Mouse (Mus musculus) megakaryocyte, embryonic 14.5 days (primary cell): ENCODE results near the gene Nxph1. TPM values are rescaled to one million over a fixed set of nuclear protein-coding genes. Genes with fewer than 3 reads are reported as not detected.

Experiments
- H3K27me3 ChIP-seq: replicated peaks from 2 replicates; pipeline ENCODE3; 2012; ENCODE audit warnings: inconsistent platforms
- H3K36me3 ChIP-seq: replicated peaks from 2 replicates; pipeline ENCODE3; 2012; ENCODE audit warnings: low read length, inconsistent platforms, mixed read lengths
- H3K4me1 ChIP-seq: 2 replicates; pipeline ENCODE4 v1.6.1; 2012; ENCODE audit warnings: inconsistent platforms
- H3K4me3 ChIP-seq: replicated peaks from 2 replicates; pipeline ENCODE3; 2012; ENCODE audit warnings: moderate library complexity, mild to moderate bottlenecking, inconsistent platforms
- H3K9me3 ChIP-seq: 2 replicates; pipeline ENCODE4 v1.6.1; 2012; ENCODE audit warnings: inconsistent platforms
- FLI1 ChIP-seq: IDR thresholded peaks from 2 replicates; pipeline ENCODE4 v1.6.1; 2012; ENCODE audit warnings: low read length, inconsistent platforms, mixed read lengths
- GATA1 ChIP-seq: IDR thresholded peaks from 3 replicates; pipeline ENCODE4 v1.6.1; 2012; ENCODE audit warnings: mixed read lengths, low read length, inconsistent platforms, borderline replicate concordance
- polyA plus RNA-seq: library from polyadenylated mRNA; stranded (reverse); fragments of >175 nt; gene quantifications from 2 replicates; pipeline ENCODE4 v1.2.3, GENCODE M21; 2012; ENCODE audit warnings: low replicate concordance; ENCODE audit not compliant: insufficient read depth

The Nxph1 gene
- polyA plus RNA-seq, 1 experiment: not detected

DNA sequence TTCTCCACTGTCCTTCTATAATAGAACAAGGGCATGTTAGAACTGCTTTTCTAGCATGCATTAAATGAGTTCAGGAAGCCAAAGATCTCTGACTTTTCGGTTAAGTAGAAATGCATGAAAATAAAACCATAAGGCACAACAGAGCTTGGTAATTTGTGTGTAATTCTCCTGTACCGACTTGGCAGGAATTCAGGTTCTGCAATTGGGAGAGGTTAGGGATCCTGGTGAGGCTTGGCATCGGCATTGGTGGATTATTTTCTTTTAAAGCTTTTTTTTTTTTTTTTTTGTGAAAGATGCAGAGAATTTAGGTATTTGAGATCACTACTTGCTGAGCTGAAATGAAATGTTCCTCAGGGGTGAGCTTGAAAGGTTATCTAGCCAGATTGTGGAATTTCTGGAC, 135.6 kb downstream of the Nxph1 start:
- no peaks in the 10 kb centered on the region for H3K4me1 ChIP-seq
- H3K4me3 ChIP-seq: no peak overlapping the region
- no peak for TF ChIP-seq FLI1
- no peak for TF ChIP-seq GATA1
- H3K27me3 ChIP-seq: no peaks in the 10 kb centered on the region
- H3K36me3 ChIP-seq: no peaks in the 10 kb centered on the region
- 0 out of 2 replicates have a peak, but pooled peaks cover 2% of the 10 kb centered on the region for H3K9me3 ChIP-seq

DNA sequence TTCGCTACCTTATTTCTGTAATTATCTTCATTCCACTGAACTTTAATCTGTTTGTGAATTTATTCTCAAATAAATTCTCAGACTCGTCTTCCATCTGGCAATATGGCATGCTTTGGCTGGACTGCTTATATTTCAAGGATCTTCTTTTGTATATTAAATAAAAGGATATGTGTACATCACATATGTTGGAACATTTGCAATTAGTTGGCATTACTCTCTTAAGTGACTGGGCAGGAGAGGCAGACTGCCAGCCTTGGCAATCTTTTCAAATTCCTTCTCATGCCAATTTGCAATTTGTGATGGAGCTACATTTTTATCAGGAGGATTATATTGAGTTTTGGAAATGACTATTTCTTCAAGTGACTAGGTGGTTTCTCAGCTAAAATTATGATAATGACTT, 149.1 kb downstream of the Nxph1 start:
- H3K36me3 ChIP-seq: no peaks in the 10 kb centered on the region
- no peak for TF ChIP-seq FLI1
- TF ChIP-seq GATA1: no peak
- H3K9me3 ChIP-seq: no peaks in the 10 kb centered on the region
- no peaks in the 10 kb centered on the region for H3K4me1 ChIP-seq
- no peak overlapping the region for H3K4me3 ChIP-seq
- no peaks in the 10 kb centered on the region for H3K27me3 ChIP-seq

DNA sequence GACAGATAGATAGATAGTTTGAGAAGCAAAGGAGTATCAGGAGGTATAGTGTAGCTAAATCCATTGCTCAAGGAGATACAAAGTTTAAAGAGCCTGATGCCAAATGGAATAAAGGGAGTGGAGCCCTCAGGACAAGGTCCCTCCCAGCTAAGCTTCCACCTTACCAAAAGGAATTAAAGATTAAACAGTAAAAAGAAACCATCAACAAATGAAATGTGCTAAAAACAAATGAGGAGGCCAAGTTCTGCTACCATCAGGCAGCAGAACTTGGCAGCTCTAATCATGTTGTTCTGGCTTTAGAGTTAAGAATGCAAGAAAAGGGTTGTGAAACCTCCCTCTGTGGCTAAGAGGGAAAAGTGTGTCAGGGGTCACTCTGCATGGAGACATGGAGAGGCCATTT, 159.1 kb downstream of the Nxph1 start:
- Histone ChIP-seq H3K27me3 (no peaks in the 10 kb centered on the region), H3K4me1 (no peaks in the 10 kb centered on the region), H3K9me3 (no peaks in the 10 kb centered on the region), H3K36me3 (no peaks in the 10 kb centered on the region), H3K4me3 (no peak overlapping the region)
- TF ChIP-seq GATA1: no peak
- no peak for TF ChIP-seq FLI1

DNA sequence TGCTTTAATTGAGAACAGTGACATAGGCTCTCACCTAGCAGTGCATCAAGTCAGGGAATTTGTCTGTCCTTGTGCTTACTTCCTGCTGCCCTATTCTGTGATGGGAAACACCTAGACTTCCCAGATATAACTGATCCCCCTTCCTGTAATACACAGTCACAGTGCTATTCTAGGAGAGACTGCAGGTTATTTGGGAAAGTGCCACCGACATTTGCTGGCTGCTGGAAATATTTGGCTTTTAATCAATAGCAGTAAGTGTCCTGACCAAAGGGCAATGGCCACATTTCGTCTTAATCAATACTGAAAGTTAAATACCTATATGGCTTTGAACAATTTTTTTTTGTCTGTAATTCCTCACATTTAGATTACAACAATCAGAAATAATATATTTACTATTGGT, 170.9 kb downstream of the Nxph1 start:
- H3K9me3 ChIP-seq: no peaks in the 10 kb centered on the region
- no peak overlapping the region for H3K4me3 ChIP-seq
- no peaks in the 10 kb centered on the region for H3K36me3 ChIP-seq
- TF ChIP-seq GATA1 (no peak), FLI1 (no peak)
- no peaks in the 10 kb centered on the region for H3K4me1 ChIP-seq
- no peaks in the 10 kb centered on the region for H3K27me3 ChIP-seq

GRCm38 (mm10) chr6:9124321-9124914, 176.2 kb downstream of the Nxph1 start:
- TF ChIP-seq GATA1 (no peak), FLI1 (no peak)
- Histone ChIP-seq H3K9me3 (no peaks in the 10 kb centered on the region), H3K4me3 (no peak overlapping the region), H3K36me3 (no peaks in the 10 kb centered on the region), H3K27me3 (no peaks in the 10 kb centered on the region), H3K4me1 (no peaks in the 10 kb centered on the region)

- no peaks in the 10 kb centered on the region for H3K27me3 ChIP-seq
- H3K9me3 ChIP-seq: no peaks in the 10 kb centered on the region
- no peaks in the 10 kb centered on the region for H3K4me1 ChIP-seq
- TF ChIP-seq FLI1 (no peak), GATA1 (no peak)
- H3K36me3 ChIP-seq: no peaks in the 10 kb centered on the region
- H3K4me3 ChIP-seq: no peak overlapping the region
Measured at GRCm38 (mm10) chr6:9133589-9134279, 185.5 kb downstream of the Nxph1 start.

DNA sequence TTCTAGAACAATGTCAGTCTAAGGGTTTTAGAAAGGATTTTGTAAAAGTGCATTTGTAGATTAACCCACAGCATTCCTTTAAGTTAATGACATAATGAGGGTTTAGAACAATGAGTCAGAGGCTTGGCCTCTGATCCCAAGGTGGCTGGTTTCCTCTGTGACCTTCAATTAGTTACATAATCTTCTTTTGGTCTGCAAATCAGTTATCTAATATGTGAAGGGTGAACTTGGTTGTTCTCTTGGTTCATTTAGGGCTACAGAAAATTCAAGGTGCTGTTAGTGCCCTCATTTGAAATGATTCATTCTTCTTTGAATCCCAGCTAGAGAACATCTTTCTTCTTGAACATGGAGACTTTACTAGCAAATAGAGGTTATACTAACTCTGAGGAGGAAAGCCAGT, 199.7 kb downstream of the Nxph1 start:
- H3K4me1 ChIP-seq: no peaks in the 10 kb centered on the region
- H3K27me3 ChIP-seq: no peaks in the 10 kb centered on the region
- H3K4me3 ChIP-seq: no peak overlapping the region
- H3K9me3 ChIP-seq: no peaks in the 10 kb centered on the region
- H3K36me3 ChIP-seq: no peaks in the 10 kb centered on the region
- TF ChIP-seq FLI1: no peak
- no peak for TF ChIP-seq GATA1

DNA sequence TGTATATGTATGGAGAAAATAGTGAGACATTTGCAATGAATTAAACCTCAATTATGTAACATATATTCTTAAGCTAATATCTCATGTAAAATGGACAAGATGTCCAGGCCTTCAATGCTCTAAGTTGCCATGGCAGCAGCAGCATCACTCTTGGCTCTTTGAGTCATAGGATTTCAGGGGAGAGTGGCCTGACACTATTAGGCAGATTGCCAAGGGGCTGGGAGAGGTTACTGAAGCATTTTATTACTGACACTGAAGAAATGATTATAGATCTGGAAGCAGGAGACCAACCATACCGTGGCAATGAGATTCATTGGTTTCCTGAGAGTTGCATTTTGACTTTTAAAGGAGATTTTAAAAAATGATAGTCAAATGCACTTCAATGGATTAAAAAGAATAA, 201.6 kb downstream of the Nxph1 start:
- H3K4me3 ChIP-seq: no peak overlapping the region
- no peaks in the 10 kb centered on the region for H3K36me3 ChIP-seq
- no peaks in the 10 kb centered on the region for H3K4me1 ChIP-seq
- TF ChIP-seq GATA1 (no peak), FLI1 (no peak)
- H3K27me3 ChIP-seq: no peaks in the 10 kb centered on the region
- H3K9me3 ChIP-seq: no peaks in the 10 kb centered on the region

DNA sequence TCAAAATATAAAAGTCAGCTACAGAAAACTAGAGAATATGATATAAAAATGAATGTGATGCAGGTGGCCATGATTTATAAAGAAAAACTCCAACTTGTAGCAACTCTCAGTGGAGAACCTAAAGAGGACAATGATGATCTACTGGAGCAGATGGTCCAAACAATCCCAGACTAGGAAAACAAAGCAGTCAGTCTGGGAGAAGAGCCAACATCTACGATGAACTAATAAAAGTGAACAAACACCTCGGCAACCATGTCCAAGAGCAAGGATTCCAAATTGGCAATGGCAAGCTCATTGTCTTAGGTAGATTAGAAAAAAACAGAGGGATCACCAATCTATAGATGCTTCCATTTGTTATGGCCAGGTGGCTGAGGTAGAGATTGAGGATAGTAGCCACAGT, 211.0 kb downstream of the Nxph1 start:
- no peak overlapping the region for H3K4me3 ChIP-seq
- H3K4me1 ChIP-seq: no peaks in the 10 kb centered on the region
- 0 out of 2 replicates have a peak, but pooled peaks cover 3% of the 10 kb centered on the region for H3K9me3 ChIP-seq
- no peak for TF ChIP-seq GATA1
- no peak for TF ChIP-seq FLI1
- H3K36me3 ChIP-seq: no peaks in the 10 kb centered on the region
- H3K27me3 ChIP-seq: no peaks in the 10 kb centered on the region

GRCm38 (mm10) chr6:9182477-9182876, 234.2 kb downstream of the Nxph1 start:
- Histone ChIP-seq H3K4me3 (no peak overlapping the region), H3K9me3 (peaks cover 4% of the 10 kb centered on the region; the same call in 1 of the 2 replicates), H3K4me1 (no peaks in the 10 kb centered on the region), H3K27me3 (no peaks in the 10 kb centered on the region), H3K36me3 (no peaks in the 10 kb centered on the region)
- no peak for TF ChIP-seq GATA1
- TF ChIP-seq FLI1: no peak

DNA sequence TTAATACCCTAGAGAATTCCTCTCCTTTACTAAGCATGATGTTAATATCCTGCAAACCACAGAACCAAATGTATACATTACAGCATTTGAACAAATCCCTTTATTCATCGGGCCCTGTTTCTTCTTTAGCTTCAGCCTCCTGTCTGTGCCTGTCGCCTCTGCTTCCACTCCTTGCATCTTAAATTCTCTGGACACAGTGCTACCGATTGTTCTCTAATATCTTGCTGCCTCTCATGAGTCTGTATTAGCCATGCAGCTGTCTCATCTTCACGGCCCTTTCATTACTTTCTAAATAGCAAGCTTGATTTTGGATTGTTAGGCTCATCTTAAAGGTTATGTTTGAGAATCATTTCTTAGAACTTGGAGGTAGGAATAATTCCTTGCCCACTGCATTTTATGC, 262.5 kb downstream of the Nxph1 start:
- Histone ChIP-seq H3K4me1 (no peaks in the 10 kb centered on the region), H3K9me3 (no peaks in the 10 kb centered on the region), H3K27me3 (no peaks in the 10 kb centered on the region), H3K36me3 (no peaks in the 10 kb centered on the region), H3K4me3 (no peak overlapping the region)
- TF ChIP-seq FLI1 (no peak), GATA1 (no peak)
